Mouse (Mus musculus): ENCODE data around the gene Tbkbp1.

- TF ChIP-seq CTCF (conservative IDR thresholded peaks at IDR 0.05; ENCODE audit: low read length) (no peak), NANOG (IDR thresholded peaks at IDR 0.05; ENCODE audit: borderline replicate concordance, low read length) (no peak), POU5F1 (IDR thresholded peaks at IDR 0.05; ENCODE audit: borderline replicate concordance, low read length) (no peak)
Observed at GRCm38 (mm10) chr11:97160341-97160740, 9.0 kb upstream of the Tbkbp1 start.
